Mouse (Mus musculus) testis, postnatal 10 days (tissue): Measurements from ENCODE around the gene Gpa33.

Source experiments
- DNase-seq: peaks from one replicate; pipeline ENCODE4 v3.0.0; 2021; ENCODE audit warnings: low spot score

The Gpa33 gene

GRCm38 (mm10) chr1:166165159-166165558 lies 35.1 kb downstream of the Gpa33 start:
- no peak for DNase-seq

- DNase-seq, result no peak
Observed at GRCm38 (mm10) chr1:166167405-166167804, 37.4 kb downstream of the Gpa33 start.

- no peak for DNase-seq
Observed at GRCm38 (mm10) chr1:166168017-166168416, 38.0 kb downstream of the Gpa33 start.

GRCm38 (mm10) chr1:166169713-166170112 lies 39.7 kb downstream of the Gpa33 start:
- peak; percentile 23 for DNase-seq

- DNase-seq, result peak; percentile 19
Observed at GRCm38 (mm10) chr1:166170852-166171251, 40.8 kb downstream of the Gpa33 start.

- DNase-seq, result peak; percentile 22
Observed at GRCm38 (mm10) chr1:166172992-166173391, 43.0 kb downstream of the Gpa33 start.

GRCm38 (mm10) chr1:166173621-166174020 lies 43.6 kb downstream of the Gpa33 start:
- no peak for DNase-seq

GRCm38 (mm10) chr1:166181510-166181909 lies 51.5 kb downstream of the Gpa33 start:
- DNase-seq, result no peak

GRCm38 (mm10) chr1:166182952-166183627 lies 53.1 kb downstream of the Gpa33 start:
- DNase-seq, result no peak

- no peak for DNase-seq
Observed at GRCm38 (mm10) chr1:166184391-166185229, 54.6 kb downstream of the Gpa33 start.

GRCm38 (mm10) chr1:166185357-166185756 lies 55.3 kb downstream of the Gpa33 start:
- no peak for DNase-seq

GRCm38 (mm10) chr1:166189821-166190220 lies 59.8 kb downstream of the Gpa33 start:
- no peak for DNase-seq

- no peak for DNase-seq
Observed at GRCm38 (mm10) chr1:166204171-166204570, 74.1 kb downstream of the Gpa33 start.

GRCm38 (mm10) chr1:166205159-166205558 lies 75.1 kb downstream of the Gpa33 start:
- DNase-seq, result no peak

- DNase-seq, result no peak
Observed at GRCm38 (mm10) chr1:166209371-166209770, 79.3 kb downstream of the Gpa33 start.

GRCm38 (mm10) chr1:166214181-166214580 lies 84.1 kb downstream of the Gpa33 start:
- no peak for DNase-seq
